9 mouse cellular contexts compared by ENCODE assay signal in genomic region chr13:64344082-64344501, GRCm38 (mm10). TPM values are rescaled to one million over a fixed set of nuclear protein-coding genes. Genes with fewer than 3 reads are reported as not detected.
DNase-seq lines count a peak whose midpoint lies in the region; ATAC-seq and TF ChIP-seq lines count a peak whose summit lies in the region.
"Had no signal": no experiment of that assay in that cellular context is flagged by ENCODE, and none has a peak within 500 bp of the region (broad histone marks: within the 10 kb centered on the region; RNA-seq: fewer than 3 reads in every experiment).

No protein-coding gene starts in this region.

- 18% methylated on average over 9 of the region's 9 CpGs for WGBS in spleen, adult 2 months
- 3% methylated on average over 9 of the region's 9 CpGs for WGBS in embryonic facial prominence, embryonic 14.5 days
- WGBS in heart, embryonic 15.5 days: 2% methylated on average over 9 of the region's 9 CpGs
- WGBS in liver, embryonic 16.5 days (ENCODE audit: insufficient replicate concordance): 4% methylated on average over 9 of the region's 9 CpGs
- 2% methylated on average over 9 of the region's 9 CpGs for WGBS in neural tube, embryonic 14.5 days

- H3K27me3 ChIP-seq in spleen, adult 2 months (ENCODE audit: control insufficient read depth, insufficient read depth, low read length): no peaks in the 10 kb centered on the region
- no peaks in the 10 kb centered on the region for H3K27me3 ChIP-seq in embryonic facial prominence, embryonic 14.5 days (replicated peaks; ENCODE audit: control insufficient read depth, insufficient read depth, low read length)
- no peaks in the 10 kb centered on the region for H3K27me3 ChIP-seq in heart, embryonic 15.5 days
- no peaks in the 10 kb centered on the region for H3K27me3 ChIP-seq in liver, embryonic 16.5 days (ENCODE audit: control insufficient read depth, insufficient read depth, low read depth, low read length)
- H3K27me3 ChIP-seq in neural tube, embryonic 14.5 days (ENCODE audit: control insufficient read depth, insufficient read depth, low read length): no peaks in the 10 kb centered on the region
- H3K27me3 ChIP-seq: Patski had no signal

- TF ChIP-seq CTCF in spleen, adult 2 months (IDR thresholded peaks at IDR 0.05; ENCODE audit: extremely low read depth, insufficient read depth, insufficient read length, insufficient replicate concordance): no peak

- H3K9me3 ChIP-seq in embryonic facial prominence, embryonic 14.5 days (ENCODE audit: control insufficient read depth, low read length): no peaks in the 10 kb centered on the region
- no peaks in the 10 kb centered on the region for H3K9me3 ChIP-seq in heart, embryonic 15.5 days (replicated peaks)
- H3K9me3 ChIP-seq in liver, embryonic 16.5 days (replicated peaks; ENCODE audit: control insufficient read depth, low read length): no peaks in the 10 kb centered on the region
- no peaks in the 10 kb centered on the region for H3K9me3 ChIP-seq in neural tube, embryonic 14.5 days (ENCODE audit: control insufficient read depth, low read length)

- no peak for TF ChIP-seq POLR2A in spleen, adult 2 months (IDR thresholded peaks at IDR 0.05; ENCODE audit: low read depth, low read length)

- peak overlapping the region; percentile 65 for H3K9ac ChIP-seq in embryonic facial prominence, embryonic 14.5 days (ENCODE audit: low read depth, low read length)
- peak overlapping the region; percentile 62 for H3K9ac ChIP-seq in heart, embryonic 15.5 days
- peak overlapping the region; percentile 26 for H3K9ac ChIP-seq in liver, embryonic 16.5 days (ENCODE audit: low read depth, low read length)
- 0 out of 2 replicates have a peak overlapping the region, but pooled peaks have one; percentile 13 for H3K9ac ChIP-seq in neural tube, embryonic 14.5 days (replicated peaks; ENCODE audit: low read depth, low read length)

- peak overlapping the region; percentile 77 for H3K4me2 ChIP-seq in embryonic facial prominence, embryonic 14.5 days (ENCODE audit: low read depth, low read length)
- H3K4me2 ChIP-seq in heart, embryonic 15.5 days: peak overlapping the region; percentile 89
- H3K4me2 ChIP-seq in liver, embryonic 16.5 days (ENCODE audit: low read depth, low read length): peak overlapping the region; percentile 58
- peak overlapping the region; percentile 49 for H3K4me2 ChIP-seq in neural tube, embryonic 14.5 days (ENCODE audit: low read depth, low read length)

- H3K4me1 ChIP-seq in spleen, adult 2 months (ENCODE audit: control insufficient read depth, insufficient read depth, insufficient read length): no peaks in the 10 kb centered on the region
- no peaks in the 10 kb centered on the region for H3K4me1 ChIP-seq in embryonic facial prominence, embryonic 14.5 days (ENCODE audit: control insufficient read depth, insufficient read depth, low read length)
- peaks cover 4% of the 10 kb centered on the region; the same call in 1 of the 2 replicates for H3K4me1 ChIP-seq in heart, embryonic 15.5 days (replicated peaks)
- H3K4me1 ChIP-seq in liver, embryonic 16.5 days (ENCODE audit: control insufficient read depth, low read depth, low read length): no peaks in the 10 kb centered on the region; the same call in 1 of the 2 replicates
- H3K4me1 ChIP-seq in neural tube, embryonic 14.5 days (ENCODE audit: control insufficient read depth, insufficient read depth, low read length): no peaks in the 10 kb centered on the region

- H3K36me3 ChIP-seq in spleen, adult 2 months (ENCODE audit: control insufficient read depth, insufficient read depth, low read length): no peaks in the 10 kb centered on the region
- H3K36me3 ChIP-seq in embryonic facial prominence, embryonic 14.5 days (ENCODE audit: control insufficient read depth, insufficient read depth, low read length): no peaks in the 10 kb centered on the region
- H3K36me3 ChIP-seq in heart, embryonic 15.5 days: no peaks in the 10 kb centered on the region
- H3K36me3 ChIP-seq in liver, embryonic 16.5 days (ENCODE audit: control insufficient read depth, insufficient read depth): no peaks in the 10 kb centered on the region
- H3K36me3 ChIP-seq in neural tube, embryonic 14.5 days (ENCODE audit: control insufficient read depth, insufficient read depth, low read length): no peaks in the 10 kb centered on the region

- H3K27ac ChIP-seq in spleen, adult 2 months (ENCODE audit: insufficient read depth, low read length): no peak overlapping the region
- H3K27ac ChIP-seq in embryonic facial prominence, embryonic 14.5 days (replicated peaks; ENCODE audit: low read depth, low read length): no peak overlapping the region
- peak overlapping the region; percentile 35 for H3K27ac ChIP-seq in heart, embryonic 15.5 days
- no peak overlapping the region for H3K27ac ChIP-seq in liver, embryonic 16.5 days (ENCODE audit: low read length)
- no peak overlapping the region for H3K27ac ChIP-seq in neural tube, embryonic 14.5 days (ENCODE audit: low read depth, low read length)

- no peak for DNase-seq in spleen, adult 2 months (ENCODE audit: low read depth in 1 of 2, low spot score in 2 of 2)
- no peak for DNase-seq in spleen, postnatal 10 days (ENCODE audit: low spot score in 2 of 2)
- peak; percentile 1 for DNase-seq in embryonic facial prominence, embryonic 14.5 days (ENCODE audit: low spot score)
- DNase-seq in kidney, postnatal 10 days: peak; percentile 46
- DNase-seq in c-Kit-positive CD71-positive TER-119-positive erythroid progenitor cells, embryonic 14.5 days (ENCODE audit: low spot score): no peak

- H3K4me3 ChIP-seq in spleen, adult 2 months (ENCODE audit: extremely low read depth, insufficient read depth, insufficient read length): peak overlapping the region; percentile 46; the same call in 1 of the 2 replicates
- peak overlapping the region; percentile 46 for H3K4me3 ChIP-seq in embryonic facial prominence, embryonic 14.5 days (ENCODE audit: low read depth, low read length)
- H3K4me3 ChIP-seq in heart, embryonic 15.5 days: peak overlapping the region; percentile 61
- peak overlapping the region; percentile 63 for H3K4me3 ChIP-seq in liver, embryonic 16.5 days (ENCODE audit: low read depth, low read length)
- peak overlapping the region; percentile 31 for H3K4me3 ChIP-seq in neural tube, embryonic 14.5 days (ENCODE audit: low read depth, low read length)

- ATAC-seq in embryonic facial prominence, embryonic 14.5 days (ENCODE audit: low read depth): peak; percentile 60
- ATAC-seq in heart, embryonic 15.5 days (replicated peaks; ENCODE audit: insufficient number of reproducible peaks, insufficient read depth, low FRiP score, low read depth): peak; percentile 83
- peak; percentile 75 for ATAC-seq in liver, embryonic 16.5 days (ENCODE audit: low read depth)
- peak; percentile 88 for ATAC-seq in neural tube, embryonic 14.5 days (ENCODE audit: low read depth)
- ATAC-seq: Patski had no signal

RNA-seq across cellular contexts. Expression of gene Ctsl, which starts 26.6 kb away (rescaled TPM):
- polyA plus RNA-seq in spleen, adult 2 months (2012; rRNA removed): 20.2 and 23.1 TPM in 2 replicates
- polyA plus RNA-seq in embryonic facial prominence, embryonic 14.5 days (2014; fragmentation: Nextera tagmentation; extraction: Ambion mirVana): 213 and 225 TPM in 2 replicates
- polyA plus RNA-seq in heart, embryonic 15.5 days (2015; fragmentation: Nextera tagmentation; extraction: Ambion mirVana): 246 and 363 TPM in 2 replicates
- polyA plus RNA-seq in liver, embryonic 16.5 days (2015; fragmentation: Nextera tagmentation; extraction: Ambion mirVana): 242 and 244 TPM in 2 replicates
- 133 and 173 TPM in 2 replicates for polyA plus RNA-seq in neural tube, embryonic 14.5 days (2014; fragmentation: Nextera tagmentation; extraction: Ambion mirVana)

RNA-seq across cellular contexts. Expression of gene Aaed1, which starts 31.6 kb away (rescaled TPM):
- polyA plus RNA-seq in spleen, adult 2 months (2012; rRNA removed): 4.7 and 4.9 TPM in 2 replicates
- polyA plus RNA-seq in embryonic facial prominence, embryonic 14.5 days (2014; fragmentation: Nextera tagmentation; extraction: Ambion mirVana): 30.1 and 31.8 TPM in 2 replicates
- polyA plus RNA-seq in heart, embryonic 15.5 days (2015; fragmentation: Nextera tagmentation; extraction: Ambion mirVana): 69.2 and 70.0 TPM in 2 replicates
- polyA plus RNA-seq in liver, embryonic 16.5 days (2015; fragmentation: Nextera tagmentation; extraction: Ambion mirVana): 21.8 and 22.8 TPM in 2 replicates
- polyA plus RNA-seq in neural tube, embryonic 14.5 days (2014; fragmentation: Nextera tagmentation; extraction: Ambion mirVana): 11.8 and 15.0 TPM in 2 replicates

Comparison
In these comparisons a context has a peak if more than half of its experiments do, and no peak if none do; other contexts are left out.
1. DNase-seq: peak in embryonic facial prominence, embryonic 14.5 days (single experiment) and kidney, postnatal 10 days (single experiment); none in spleen, adult 2 months (0 of 2), spleen, postnatal 10 days (0 of 2) and c-Kit-positive CD71-positive TER-119-positive erythroid progenitor cells, embryonic 14.5 days (single experiment).
2. H3K9ac ChIP-seq: peak in every context shown above with its lines; median percentile 65 in embryonic facial prominence, embryonic 14.5 days; 62 in heart, embryonic 15.5 days; 26 in liver, embryonic 16.5 days; 13 in neural tube, embryonic 14.5 days.
3. Peak in every context shown above with its lines, with median percentiles within 50 percentile points of each other: H3K4me3 ChIP-seq, ATAC-seq and H3K4me2 ChIP-seq.